Mouse (Mus musculus) ES-E14 (cell line): ENCODE data around the gene 2410015M20Rik. TPM values are rescaled to one million over a fixed set of nuclear protein-coding genes. Genes with fewer than 3 reads are reported as not detected.

Source experiments
- DNase-seq: peaks from one replicate; pipeline ENCODE4 v3.0.0-alpha.2; 2013; ENCODE audit warnings: low read depth, low spot score
- H3K27ac ChIP-seq: 2 replicates; pipeline ENCODE4 v1.5.1; 2012; ENCODE audit warnings: low read depth, mild to moderate bottlenecking, low read length, moderate library complexity, mixed read lengths; ENCODE audit not compliant: poor library complexity, insufficient read depth, severe bottlenecking
- H3K36me3 ChIP-seq: 2 replicates; pipeline ENCODE4 v1.6.1; 2012; ENCODE audit warnings: mild to moderate bottlenecking, low read length, moderate library complexity, mixed read lengths; ENCODE audit not compliant: control insufficient read depth, poor library complexity, insufficient read depth, severe bottlenecking
- H3K4me1 ChIP-seq, 2 experiments: fragments of 150-350 bp in 1 of 2; sonication (generic) in 1 of 2; 2 replicates each; pipeline ENCODE4 v1.6.1; 2012; ENCODE audit warnings: low read length in 2 of 2, mild to moderate bottlenecking in 1 of 2, mixed read lengths in 1 of 2; ENCODE audit not compliant: control insufficient read depth in 2 of 2, insufficient read depth in 2 of 2, poor library complexity in 1 of 2
- H3K4me3 ChIP-seq, 2 experiments: fragments of 150-350 bp in 1 of 2; sonication (generic) in 1 of 2; 2 replicates each; pipeline ENCODE4 v1.5.1; 2012; ENCODE audit warnings: low read length in 2 of 2, low read depth in 1 of 2, mild to moderate bottlenecking in 1 of 2, mixed read lengths in 1 of 2; ENCODE audit not compliant: insufficient read depth in 1 of 2, poor library complexity in 1 of 2, severe bottlenecking in 1 of 2
- H3K9ac ChIP-seq: 2 replicates; pipeline ENCODE4 v1.6.1; 2012; ENCODE audit warnings: low read depth, mild to moderate bottlenecking, low read length, mixed read lengths; ENCODE audit not compliant: poor library complexity, insufficient read depth, severe bottlenecking
- H3K9me3 ChIP-seq: fragments of 150-350 bp; sonication (generic); 2 replicates; pipeline ENCODE4 v1.6.1; 2012; ENCODE audit warnings: low read depth, mild to moderate bottlenecking, low read length; ENCODE audit not compliant: control insufficient read depth, insufficient read depth
- CHD2 ChIP-seq: IDR thresholded peaks from 2 replicates; pipeline ENCODE4 v1.6.1; 2014; ENCODE audit warnings: mild to moderate bottlenecking, low read depth, low read length, inconsistent platforms
- HCFC1 ChIP-seq: IDR thresholded peaks from 2 replicates; pipeline ENCODE4 v1.6.1; 2012; ENCODE audit warnings: low read length, inconsistent platforms, borderline replicate concordance; ENCODE audit not compliant: insufficient read depth
- MAFK ChIP-seq: IDR thresholded peaks from 2 replicates; pipeline ENCODE4 v1.6.1; 2014; ENCODE audit warnings: mild to moderate bottlenecking, low read depth, low read length, inconsistent platforms; ENCODE audit not compliant: insufficient read depth
- ZC3H11A ChIP-seq: IDR thresholded peaks from 2 replicates; pipeline ENCODE4 v1.6.1; 2012; ENCODE audit warnings: low read depth, mild to moderate bottlenecking, inconsistent platforms, low read length, borderline replicate concordance
- ZNF384 ChIP-seq: IDR thresholded peaks from 2 replicates; pipeline ENCODE4 v1.6.1; 2012; ENCODE audit warnings: low read depth, low read length, inconsistent platforms
- in situ Hi-C, 2 experiments: fragments of 600-800 bp; cut with MboI; formaldehyde crosslinking; loops; one replicate each; pipeline ENCODE4 v1.15.1; 2025; ENCODE audit warnings: low sequenced_read_pairs in 2 of 2, inconsistent platforms in 1 of 2; ENCODE audit not compliant: unreplicated experiment in 2 of 2
- total RNA-seq: library from RNA; depleted of rRNA; stranded (reverse); fragments of 300-350 nt; gene quantifications from 2 replicates; pipeline ENCODE4 v1.2.3, GENCODE M21; 2012

The 2410015M20Rik gene
- total RNA-seq, 1 experiment: 236 TPM

DNA sequence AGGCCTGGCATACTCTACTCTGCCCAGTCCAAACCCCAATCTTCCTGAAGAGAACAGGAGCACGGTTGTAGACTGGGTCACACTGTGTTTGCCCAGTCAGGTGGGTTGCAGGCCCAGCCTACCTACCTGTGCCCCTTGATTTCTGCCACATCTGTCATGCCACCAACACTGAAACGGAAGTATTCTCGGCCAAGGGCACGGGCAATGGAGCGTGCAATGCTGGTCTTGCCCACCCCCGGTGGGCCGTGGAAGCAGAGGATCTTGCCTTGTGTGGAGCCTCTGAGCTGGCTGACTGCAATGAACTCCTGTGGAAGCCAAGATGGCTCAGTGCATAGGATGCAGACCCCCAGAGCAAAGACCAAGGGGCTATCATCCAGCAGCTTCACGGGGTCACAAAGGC lies 8.1 kb upstream of the 2410015M20Rik start:
- Histone ChIP-seq H3K27ac (no peak overlapping the region), H3K9me3 (no peaks in the 10 kb centered on the region), H3K9ac (no peak overlapping the region), H3K36me3 (peaks cover 84% of the 10 kb centered on the region), H3K4me3 (no peak overlapping the region), H3K4me1 (peaks cover 2 to 12% of the 10 kb centered on the region in 2 experiments; a peak in 2 of 4 replicates)
- no peak for DNase-seq
- no peak for TF ChIP-seq HCFC1
- TF ChIP-seq CHD2: no peak
- no peak for TF ChIP-seq ZC3H11A
- no peak for TF ChIP-seq MAFK
- no peak for TF ChIP-seq ZNF384
- in situ Hi-C loops: no loop called here

DNA sequence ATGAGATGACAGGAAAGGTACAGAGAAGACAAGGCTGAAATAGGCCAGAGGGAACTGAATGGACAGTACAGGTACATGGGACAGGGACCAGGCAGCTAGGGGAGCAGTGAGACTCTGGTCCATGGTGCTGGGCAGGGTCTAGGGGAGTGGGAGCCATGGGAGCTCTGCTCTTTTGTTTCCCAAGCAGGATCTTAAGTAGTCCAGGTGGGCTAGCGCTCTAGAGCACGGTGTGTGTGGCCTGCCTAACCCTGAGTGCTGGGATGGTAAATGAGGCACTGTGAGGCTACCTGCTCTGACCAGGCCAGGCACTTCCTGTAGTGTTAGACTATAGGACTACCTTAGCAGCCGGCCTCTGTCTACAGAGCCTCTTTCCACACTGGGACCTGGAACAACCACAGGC lies 7.2 kb upstream of the 2410015M20Rik start:
- no peak for TF ChIP-seq CHD2
- no peak for TF ChIP-seq MAFK
- no peak for TF ChIP-seq ZC3H11A
- TF ChIP-seq ZNF384: no peak
- TF ChIP-seq HCFC1: no peak
- H3K4me3 ChIP-seq: no peak overlapping the region

DNA sequence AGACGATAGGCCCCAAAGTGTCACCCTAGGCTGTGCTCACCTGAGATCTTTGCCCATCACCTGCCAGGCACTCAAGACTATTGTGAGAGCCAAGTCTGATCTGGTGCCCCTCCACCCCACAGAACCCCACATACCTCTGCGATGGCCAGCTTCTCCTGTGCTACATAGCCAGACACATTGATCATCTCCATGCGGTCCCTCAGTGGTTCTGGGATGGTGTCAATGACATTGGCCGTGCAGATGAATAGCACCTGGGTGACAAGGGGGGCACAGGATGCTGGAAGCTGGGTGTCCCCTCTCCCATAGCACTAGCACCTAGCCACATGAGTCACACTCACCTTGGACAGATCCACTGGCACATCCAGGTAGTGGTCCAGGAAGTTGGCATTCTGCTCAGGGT lies 6.2 kb upstream of the 2410015M20Rik start:
- no peak overlapping the region for H3K27ac ChIP-seq
- H3K9ac ChIP-seq: no peak overlapping the region
- H3K4me3 ChIP-seq: no peak overlapping the region
- DNase-seq: peak; percentile 6
- H3K4me1 ChIP-seq: peaks cover 5 to 14% of the 10 kb centered on the region in 2 experiments; a peak in 3 of 4 replicates
- H3K9me3 ChIP-seq: no peaks in the 10 kb centered on the region
- TF ChIP-seq ZNF384: no peak
- TF ChIP-seq HCFC1: no peak
- no peak for TF ChIP-seq ZC3H11A
- TF ChIP-seq CHD2: no peak
- TF ChIP-seq MAFK: no peak
- H3K36me3 ChIP-seq: peaks cover 69% of the 10 kb centered on the region
- in situ Hi-C loops: no loop called here

More for the DNA sequence above, 7.2 kb upstream of the 2410015M20Rik start:
- DNase-seq: no peak
- Histone ChIP-seq H3K9ac (no peak overlapping the region), H3K4me1 (peaks cover 2 to 12% of the 10 kb centered on the region in 2 experiments; a peak in 2 of 4 replicates), H3K9me3 (no peaks in the 10 kb centered on the region), H3K27ac (no peak overlapping the region), H3K36me3 (peaks cover 74% of the 10 kb centered on the region)
- in situ Hi-C loops: no loop called here

DNA sequence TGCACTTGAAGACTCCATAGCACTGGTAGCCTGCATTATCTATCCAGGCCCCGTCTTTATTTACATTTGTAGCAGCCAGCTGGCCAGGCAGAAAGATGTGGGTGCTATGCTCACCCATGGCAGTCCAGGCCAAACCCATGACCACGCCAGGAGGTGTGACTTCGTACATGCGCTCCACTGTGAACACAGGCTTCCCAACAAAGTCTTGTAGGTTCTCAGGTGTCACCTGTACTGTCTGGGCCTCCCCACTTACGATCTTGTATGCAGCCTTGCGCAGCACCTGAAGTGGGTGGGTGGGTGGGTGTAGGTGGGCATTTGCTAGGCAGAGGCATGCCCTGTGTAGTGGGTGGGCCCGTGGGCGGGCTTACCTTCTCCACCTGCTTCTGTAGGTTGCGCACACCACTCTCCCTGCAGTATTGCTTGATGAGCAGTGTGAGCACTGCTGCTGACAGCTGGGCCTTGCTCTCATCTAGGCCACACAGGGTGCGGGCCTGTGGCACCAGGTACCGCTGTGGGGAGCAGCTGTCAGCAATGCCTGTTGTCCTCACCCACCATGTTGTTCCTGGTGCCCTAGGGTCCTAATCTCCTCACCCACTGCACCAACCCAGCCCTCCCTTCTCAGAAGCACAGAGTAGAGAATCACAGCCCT lies 5.7 kb upstream of the 2410015M20Rik start:
- 0 out of 2 replicates have a peak overlapping the region, but pooled peaks have one; percentile 85 for H3K27ac ChIP-seq
- DNase-seq: no peak
- H3K4me3 ChIP-seq: peak overlapping the region; percentile 85 to 89
- H3K36me3 ChIP-seq: peaks cover 66% of the 10 kb centered on the region
- TF ChIP-seq ZC3H11A (no peak), CHD2 (peak; percentile 4; the same call in 1 of the 2 replicates)
- H3K9me3 ChIP-seq: no peaks in the 10 kb centered on the region
- in situ Hi-C loops: no loop called here
- H3K4me1 ChIP-seq: peaks cover 5 to 16% of the 10 kb centered on the region in 2 experiments; a peak in 3 of 4 replicates
- H3K9ac ChIP-seq: peak overlapping the region; percentile 94; the same call in 1 of the 2 replicates
